Mouse (Mus musculus) megakaryocyte, embryonic 14.5 days (primary cell): ENCODE measurements around the gene Letm1. TPM values are rescaled to one million over a fixed set of nuclear protein-coding genes. Genes with fewer than 3 reads are reported as not detected.

Experiments used
- H3K27me3 ChIP-seq: replicated peaks from 2 replicates; pipeline ENCODE3; 2012; ENCODE audit warnings: inconsistent platforms
- H3K36me3 ChIP-seq: replicated peaks from 2 replicates; pipeline ENCODE3; 2012; ENCODE audit warnings: low read length, inconsistent platforms, mixed read lengths
- H3K4me1 ChIP-seq: 2 replicates; pipeline ENCODE4 v1.6.1; 2012; ENCODE audit warnings: inconsistent platforms
- H3K4me3 ChIP-seq: replicated peaks from 2 replicates; pipeline ENCODE3; 2012; ENCODE audit warnings: moderate library complexity, mild to moderate bottlenecking, inconsistent platforms
- H3K9me3 ChIP-seq: 2 replicates; pipeline ENCODE4 v1.6.1; 2012; ENCODE audit warnings: inconsistent platforms
- FLI1 ChIP-seq: IDR thresholded peaks from 2 replicates; pipeline ENCODE4 v1.6.1; 2012; ENCODE audit warnings: low read length, inconsistent platforms, mixed read lengths
- GATA1 ChIP-seq: IDR thresholded peaks from 3 replicates; pipeline ENCODE4 v1.6.1; 2012; ENCODE audit warnings: mixed read lengths, low read length, inconsistent platforms, borderline replicate concordance
- polyA plus RNA-seq: library from polyadenylated mRNA; stranded (reverse); fragments of >175 nt; gene quantifications from 2 replicates; pipeline ENCODE4 v1.2.3, GENCODE M21; 2012; ENCODE audit warnings: low replicate concordance; ENCODE audit not compliant: insufficient read depth

Letm1 gene
- polyA plus RNA-seq, 1 experiment, result 9.0 TPM

GRCm38 (mm10) chr5:33697947-33698512 is 84.6 kb downstream of the Letm1 start:
- Histone ChIP-seq H3K4me3 (no peak overlapping the region), H3K36me3 (no peaks in the 10 kb centered on the region), H3K4me1 (peaks cover 83% of the 10 kb centered on the region), H3K9me3 (no peaks in the 10 kb centered on the region), H3K27me3 (peaks cover 86% of the 10 kb centered on the region)
- TF ChIP-seq GATA1 (no peak), FLI1 (no peak)

GRCm38 (mm10) chr5:33697534-33697933 is 85.1 kb downstream of the Letm1 start:
- Histone ChIP-seq H3K36me3 (no peaks in the 10 kb centered on the region), H3K4me1 (peaks cover 81% of the 10 kb centered on the region), H3K4me3 (no peak overlapping the region), H3K27me3 (peaks cover 91% of the 10 kb centered on the region), H3K9me3 (no peaks in the 10 kb centered on the region)
- TF ChIP-seq FLI1 (no peak), GATA1 (peak; percentile 64; the same call in 1 of the 3 replicates)

- H3K27me3 ChIP-seq, result peaks cover 91% of the 10 kb centered on the region
- H3K4me3 ChIP-seq, result no peak overlapping the region
- peaks cover 76% of the 10 kb centered on the region for H3K4me1 ChIP-seq
- TF ChIP-seq GATA1 (no peak), FLI1 (no peak)
- H3K9me3 ChIP-seq, result no peaks in the 10 kb centered on the region
- no peaks in the 10 kb centered on the region for H3K36me3 ChIP-seq
These were observed 86.2 kb downstream of the Letm1 start for GRCm38 (mm10) chr5:33696430-33696829.

GRCm38 (mm10) chr5:33695718-33696121 is 86.9 kb downstream of the Letm1 start:
- peak overlapping the region; percentile 81 for H3K4me3 ChIP-seq

GRCm38 (mm10) chr5:33694848-33695717 is 87.5 kb downstream of the Letm1 start:
- Histone ChIP-seq H3K4me1 (peaks cover 68% of the 10 kb centered on the region), H3K27me3 (peaks cover 89% of the 10 kb centered on the region), H3K36me3 (no peaks in the 10 kb centered on the region), H3K9me3 (no peaks in the 10 kb centered on the region), H3K4me3 (peak overlapping the region; percentile 81)
- TF ChIP-seq GATA1 (no peak), FLI1 (no peak)

More at GRCm38 (mm10) chr5:33695718-33696121, 86.9 kb downstream of the Letm1 start:
- Histone ChIP-seq H3K9me3 (no peaks in the 10 kb centered on the region), H3K27me3 (peaks cover 89% of the 10 kb centered on the region), H3K4me1 (peaks cover 70% of the 10 kb centered on the region), H3K36me3 (no peaks in the 10 kb centered on the region)
- TF ChIP-seq GATA1 (no peak), FLI1 (no peak)

GRCm38 (mm10) chr5:33694461-33694847 is 88.2 kb downstream of the Letm1 start:
- H3K27me3 ChIP-seq, result peaks cover 89% of the 10 kb centered on the region
- no peaks in the 10 kb centered on the region for H3K36me3 ChIP-seq
- peaks cover 66% of the 10 kb centered on the region for H3K4me1 ChIP-seq
- TF ChIP-seq GATA1 (no peak), FLI1 (no peak)
- H3K4me3 ChIP-seq, result no peak overlapping the region
- H3K9me3 ChIP-seq, result no peaks in the 10 kb centered on the region

GRCm38 (mm10) chr5:33692393-33692792 is 90.2 kb downstream of the Letm1 start:
- H3K9me3 ChIP-seq, result no peaks in the 10 kb centered on the region
- H3K4me1 ChIP-seq, result peaks cover 63% of the 10 kb centered on the region
- TF ChIP-seq FLI1 (no peak), GATA1 (no peak)
- H3K27me3 ChIP-seq, result peaks cover 94% of the 10 kb centered on the region
- no peak overlapping the region for H3K4me3 ChIP-seq
- H3K36me3 ChIP-seq, result no peaks in the 10 kb centered on the region

GRCm38 (mm10) chr5:33689852-33690645 is 92.6 kb downstream of the Letm1 start:
- H3K9me3 ChIP-seq, result no peaks in the 10 kb centered on the region
- no peaks in the 10 kb centered on the region for H3K36me3 ChIP-seq
- TF ChIP-seq FLI1 (no peak), GATA1 (no peak)
- no peak overlapping the region for H3K4me3 ChIP-seq
- peaks cover 60% of the 10 kb centered on the region for H3K4me1 ChIP-seq
- peaks cover 95% of the 10 kb centered on the region for H3K27me3 ChIP-seq

Other genes starting within 250 kb of the Letm1 start
- 54.8 and 80.4 TPM in 2 replicates for gene Fam53a, start 153.2 kb downstream of the Letm1 start, polyA plus RNA-seq
- not detected in 2 replicates for gene Gm9903, start 152.9 kb downstream of the Letm1 start, polyA plus RNA-seq
- gene Slbp, start 130.2 kb downstream of the Letm1 start, polyA plus RNA-seq, result 14.6 and 43.9 TPM in 2 replicates
- gene Tacc3, start 124.7 kb downstream of the Letm1 start, polyA plus RNA-seq, result 4.6 and 33.1 TPM in 2 replicates
- 5.7 and 19.6 TPM in 2 replicates for gene Tmem129, start 124.4 kb downstream of the Letm1 start, polyA plus RNA-seq
- 0.39 and 0.68 TPM in 2 replicates for gene Fgfr3, start 61.1 kb downstream of the Letm1 start, polyA plus RNA-seq
- gene Nsd2, start 37.9 kb upstream of the Letm1 start, polyA plus RNA-seq, result 2.4 and 3.3 TPM in 2 replicates
- 21.9 and 31.2 TPM in 2 replicates for gene Nelfa, start 153.6 kb upstream of the Letm1 start, polyA plus RNA-seq
- 15.8 and 92.9 TPM in 2 replicates for gene Gm1673, start 200.6 kb upstream of the Letm1 start, polyA plus RNA-seq
- 0.57 and 1.3 TPM in 2 replicates for gene Nat8l, start 213.2 kb upstream of the Letm1 start, polyA plus RNA-seq